Mouse (Mus musculus): ENCODE data around the gene Zc3h12a. TPM values are rescaled to one million over a fixed set of nuclear protein-coding genes. Genes with fewer than 3 reads are reported as not detected.

The Zc3h12a gene
- polyA plus RNA-seq, 1 experiment: 0.85 TPM

GRCm38 (mm10) chr4:125105354-125105753 lies 22.3 kb downstream of the Zc3h12a start:
- no peak for TF ChIP-seq CTCF (IDR thresholded peaks at IDR 0.05; ENCODE audit: borderline replicate concordance, extremely low read depth, insufficient read depth, insufficient read length)
- TF ChIP-seq POLR2A (IDR thresholded peaks at IDR 0.05; ENCODE audit: borderline replicate concordance, extremely low read depth, insufficient read depth, insufficient read length, poor library complexity, severe bottlenecking): no peak
- DNase-seq (ENCODE audit: low read depth): no peak

GRCm38 (mm10) chr4:125101334-125101733 lies 26.3 kb downstream of the Zc3h12a start:
- DNase-seq (ENCODE audit: low read depth): no peak
- no peak for TF ChIP-seq CTCF (IDR thresholded peaks at IDR 0.05; ENCODE audit: borderline replicate concordance, extremely low read depth, insufficient read depth, insufficient read length)

GRCm38 (mm10) chr4:125099458-125099857 lies 28.2 kb downstream of the Zc3h12a start:
- TF ChIP-seq POLR2A (IDR thresholded peaks at IDR 0.05; ENCODE audit: borderline replicate concordance, extremely low read depth, insufficient read depth, insufficient read length, poor library complexity, severe bottlenecking) (no peak), CTCF (IDR thresholded peaks at IDR 0.05; ENCODE audit: borderline replicate concordance, extremely low read depth, insufficient read depth, insufficient read length) (peak; percentile 94)
- peak; percentile 87 for DNase-seq (ENCODE audit: low read depth)

GRCm38 (mm10) chr4:125097412-125097811 lies 30.2 kb downstream of the Zc3h12a start:
- no peak for DNase-seq (ENCODE audit: low read depth)
- TF ChIP-seq CTCF (IDR thresholded peaks at IDR 0.05; ENCODE audit: borderline replicate concordance, extremely low read depth, insufficient read depth, insufficient read length): no peak
- TF ChIP-seq POLR2A (IDR thresholded peaks at IDR 0.05; ENCODE audit: borderline replicate concordance, extremely low read depth, insufficient read depth, insufficient read length, poor library complexity, severe bottlenecking): no peak

GRCm38 (mm10) chr4:125096066-125096465 lies 31.6 kb downstream of the Zc3h12a start:
- TF ChIP-seq CTCF (IDR thresholded peaks at IDR 0.05; ENCODE audit: borderline replicate concordance, extremely low read depth, insufficient read depth, insufficient read length): no peak
- no peak for TF ChIP-seq POLR2A (IDR thresholded peaks at IDR 0.05; ENCODE audit: borderline replicate concordance, extremely low read depth, insufficient read depth, insufficient read length, poor library complexity, severe bottlenecking)

GRCm38 (mm10) chr4:125093031-125093430 lies 34.6 kb downstream of the Zc3h12a start:
- TF ChIP-seq CTCF (IDR thresholded peaks at IDR 0.05; ENCODE audit: borderline replicate concordance, extremely low read depth, insufficient read depth, insufficient read length): no peak
- TF ChIP-seq POLR2A (IDR thresholded peaks at IDR 0.05; ENCODE audit: borderline replicate concordance, extremely low read depth, insufficient read depth, insufficient read length, poor library complexity, severe bottlenecking): no peak
- DNase-seq (ENCODE audit: low read depth): no peak

More at GRCm38 (mm10) chr4:125096066-125096465, 31.6 kb downstream of the Zc3h12a start:
- DNase-seq (ENCODE audit: low read depth): no peak

GRCm38 (mm10) chr4:125085346-125085841 lies 42.2 kb downstream of the Zc3h12a start:
- peak; percentile 91 for DNase-seq (ENCODE audit: low read depth)
- TF ChIP-seq CTCF (IDR thresholded peaks at IDR 0.05; ENCODE audit: borderline replicate concordance, extremely low read depth, insufficient read depth, insufficient read length) (no peak), POLR2A (IDR thresholded peaks at IDR 0.05; ENCODE audit: borderline replicate concordance, extremely low read depth, insufficient read depth, insufficient read length, poor library complexity, severe bottlenecking) (no peak)

GRCm38 (mm10) chr4:125084403-125085345 lies 43.0 kb downstream of the Zc3h12a start, which contains the start of gene Meaf6:
TSS of gene Meaf6 (plus strand) at chr4:125085134.
- peak; percentile 75 for TF ChIP-seq POLR2A (IDR thresholded peaks at IDR 0.05; ENCODE audit: borderline replicate concordance, extremely low read depth, insufficient read depth, insufficient read length, poor library complexity, severe bottlenecking)
- peak; percentile 91 for TF ChIP-seq CTCF (IDR thresholded peaks at IDR 0.05; ENCODE audit: borderline replicate concordance, extremely low read depth, insufficient read depth, insufficient read length)
- DNase-seq (ENCODE audit: low read depth): peak; percentile 94

- TF ChIP-seq CTCF (IDR thresholded peaks at IDR 0.05; ENCODE audit: borderline replicate concordance, extremely low read depth, insufficient read depth, insufficient read length) (no peak), POLR2A (IDR thresholded peaks at IDR 0.05; ENCODE audit: borderline replicate concordance, extremely low read depth, insufficient read depth, insufficient read length, poor library complexity, severe bottlenecking) (no peak)
- no peak for DNase-seq (ENCODE audit: low read depth)
Observed at GRCm38 (mm10) chr4:125078698-125079097, 48.9 kb downstream of the Zc3h12a start.

- no peak for DNase-seq (ENCODE audit: low read depth)
Observed at GRCm38 (mm10) chr4:125077700-125078099, 49.9 kb downstream of the Zc3h12a start.

More at GRCm38 (mm10) chr4:125077700-125078099, 49.9 kb downstream of the Zc3h12a start:
- TF ChIP-seq POLR2A (IDR thresholded peaks at IDR 0.05; ENCODE audit: borderline replicate concordance, extremely low read depth, insufficient read depth, insufficient read length, poor library complexity, severe bottlenecking): no peak
- TF ChIP-seq CTCF (IDR thresholded peaks at IDR 0.05; ENCODE audit: borderline replicate concordance, extremely low read depth, insufficient read depth, insufficient read length): no peak

Other genes starting within 250 kb of the Zc3h12a start
- 18.0 and 25.0 TPM in 2 replicates for gene Epha10, start 246.9 kb downstream of the Zc3h12a start, polyA plus RNA-seq (2012; rRNA removed)
- gene 9930104L06Rik, start 190.8 kb downstream of the Zc3h12a start, polyA plus RNA-seq (2012; rRNA removed): 18.3 and 22.3 TPM in 2 replicates
- gene Cdca8, start 188.5 kb downstream of the Zc3h12a start, polyA plus RNA-seq (2012; rRNA removed): 29.5 and 34.1 TPM in 2 replicates
- 5.1 and 6.3 TPM in 2 replicates for gene Rspo1, start 141.4 kb downstream of the Zc3h12a start, polyA plus RNA-seq (2012; rRNA removed)
- gene Gnl2, start 111.3 kb downstream of the Zc3h12a start, polyA plus RNA-seq (2012; rRNA removed): 95.4 and 95.6 TPM in 2 replicates
- 1.2 and 1.8 TPM in 2 replicates for gene Dnali1, start 62.1 kb downstream of the Zc3h12a start, polyA plus RNA-seq (2012; rRNA removed)
- gene Snip1, start 61.2 kb downstream of the Zc3h12a start, polyA plus RNA-seq (2012; rRNA removed): 19.0 and 20.6 TPM in 2 replicates
- 126 and 140 TPM in 2 replicates for gene Meaf6, start 42.7 kb downstream of the Zc3h12a start, polyA plus RNA-seq (2012; rRNA removed)